Mouse (Mus musculus) liver, embryonic 14.5 days (tissue): ENCODE data around the gene Gmcl1.

ENCODE experiments used
- CTCF ChIP-seq: IDR thresholded peaks from 2 replicates; pipeline ENCODE4 v1.5.1; 2016; ENCODE audit warnings: antibody characterized with exemption, low read depth, control low read depth
- EP300 ChIP-seq: IDR thresholded peaks from 2 replicates; pipeline ENCODE4 v1.6.1; 2016; ENCODE audit warnings: antibody characterized with exemption, low read depth

DNA sequence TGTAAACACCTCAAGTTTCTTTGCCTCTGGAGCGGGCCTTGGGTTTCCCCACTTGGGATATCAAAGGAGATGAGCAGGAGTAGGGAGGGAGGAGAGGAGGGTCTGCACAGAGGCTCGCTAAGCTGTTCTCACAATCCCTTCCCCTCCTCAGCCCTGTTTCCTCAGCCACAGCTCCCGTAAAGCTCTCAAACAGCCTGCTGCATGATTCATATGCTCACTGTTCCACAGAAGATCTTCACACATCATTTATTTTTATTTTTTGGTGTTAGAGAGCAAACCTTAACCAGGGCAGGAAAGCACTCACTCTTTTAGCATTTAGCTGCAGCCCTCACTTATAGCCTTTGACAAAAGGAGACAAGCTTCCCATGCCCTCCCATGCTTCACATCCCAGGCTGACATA is 11.2 kb downstream of the Gmcl1 start:
- no peak for TF ChIP-seq CTCF
- TF ChIP-seq EP300: no peak
